Mouse (Mus musculus) frontal cortex, adult 2 months (tissue): ENCODE data around the gene Lgals8. TPM values are rescaled to one million over a fixed set of nuclear protein-coding genes. Genes with fewer than 3 reads are reported as not detected.
A peak's percentile ranks its signal among the peaks of the same experiment; 100 is the strongest.

Source experiments
- DNase-seq, 2 experiments: peaks; one replicate each; pipeline ENCODE4 v3.0.0; 2022; ENCODE audit warnings: low spot score in 1 of 2; ENCODE audit errors: extremely low spot score in 1 of 2
- polyA plus RNA-seq: library from polyadenylated mRNA; depleted of rRNA; stranded (reverse); fragments of >200 nt; gene quantifications from 2 replicates; pipeline ENCODE4 v1.2.3, GENCODE M21; 2012; rRNA removed

Lgals8 gene
- polyA plus RNA-seq, 1 experiment = 39.5 TPM

DNA sequence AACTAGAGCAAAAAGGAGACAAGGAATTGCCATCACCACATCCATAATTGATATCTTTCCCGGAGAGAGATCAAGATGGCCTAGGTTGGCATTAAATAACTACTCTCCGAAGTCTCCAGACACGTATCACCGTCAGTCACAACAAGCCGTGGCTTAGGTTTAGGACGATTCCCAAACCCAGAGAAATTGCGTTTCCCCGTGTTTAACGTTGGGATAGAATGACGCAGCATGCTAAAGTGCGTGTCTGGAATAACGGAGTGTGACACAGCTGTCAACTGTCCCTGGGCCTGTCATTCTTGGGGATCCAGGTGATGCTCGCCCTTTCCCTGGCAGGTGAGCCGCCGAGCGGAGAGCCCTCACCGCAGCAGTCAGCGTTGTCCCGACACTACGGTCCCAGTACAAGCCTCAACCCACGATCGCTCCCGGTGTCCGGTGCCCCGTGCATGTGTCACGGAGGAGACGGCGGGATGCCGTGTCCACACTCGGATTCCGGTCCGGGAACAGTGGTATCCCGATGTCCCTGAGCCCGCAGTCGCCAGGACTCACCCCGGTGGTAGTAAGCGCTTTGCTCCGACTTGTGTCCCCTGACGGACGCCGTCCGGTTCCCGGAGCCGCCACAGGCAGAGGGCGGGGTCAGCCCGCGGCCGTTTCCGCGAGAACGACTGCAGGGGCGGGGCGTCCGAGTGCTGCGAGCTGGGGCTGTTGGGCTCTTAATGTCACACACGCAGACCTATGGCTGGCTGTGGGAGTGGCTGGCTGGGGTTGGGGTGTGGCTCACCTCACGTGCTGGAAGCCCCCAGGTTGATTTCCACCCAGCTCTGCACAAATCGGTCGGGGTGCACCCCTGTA lies 3.6 kb downstream of the Lgals8 start:
- peak; percentile 72 to 88 for DNase-seq

- DNase-seq = peak; percentile 37 to 79
These were observed 4.3 kb downstream of the Lgals8 start for GRCm38 (mm10) chr13:12460443-12460842.

GRCm38 (mm10) chr13:12456711-12457110 lies 8.0 kb downstream of the Lgals8 start:
- DNase-seq = no peak

DNA sequence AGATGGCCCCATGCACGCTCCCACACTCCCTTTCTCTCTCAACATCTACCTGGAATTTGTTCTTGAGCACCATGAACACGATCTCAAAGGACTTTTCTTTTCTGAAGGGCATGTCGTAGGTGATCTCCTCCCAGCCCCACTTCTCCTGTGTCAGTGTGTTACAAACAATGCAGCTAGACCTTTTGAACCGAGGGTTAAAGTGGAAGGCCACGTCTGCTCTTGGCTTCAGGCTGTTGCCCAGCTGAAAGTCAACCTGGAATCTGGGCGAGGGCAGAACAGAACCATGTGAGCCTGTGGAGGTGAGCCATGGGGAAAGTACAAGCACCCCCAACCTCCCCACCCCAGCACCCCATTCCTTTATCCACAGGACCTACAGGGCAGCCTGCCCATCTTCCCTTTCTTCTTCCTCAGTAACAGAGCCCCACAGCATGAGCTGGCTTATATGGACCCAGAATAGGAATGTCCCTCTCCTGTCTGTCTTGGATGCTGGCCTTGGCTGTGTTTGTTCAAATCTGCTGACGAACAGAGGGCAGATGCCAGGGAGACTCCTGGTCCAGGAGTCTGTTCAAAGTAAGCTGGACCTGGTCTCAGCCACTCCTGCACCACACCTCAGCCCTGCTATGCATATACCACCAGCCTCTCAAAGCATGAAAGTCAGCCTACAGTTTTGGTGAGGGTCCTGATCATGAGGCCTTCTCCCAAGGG lies 9.9 kb downstream of the Lgals8 start:
- DNase-seq = no peak

GRCm38 (mm10) chr13:12453150-12453549 lies 11.6 kb downstream of the Lgals8 start:
- DNase-seq = no peak

GRCm38 (mm10) chr13:12442008-12442587 lies 22.6 kb downstream of the Lgals8 start:
- peak; percentile 44 to 65 for DNase-seq

GRCm38 (mm10) chr13:12440813-12441212 lies 23.9 kb downstream of the Lgals8 start:
- DNase-seq = no peak

- DNase-seq = peak in 1 of 2 experiments; percentile 45
These were observed 25.2 kb downstream of the Lgals8 start for GRCm38 (mm10) chr13:12439586-12439985.

- no peak for DNase-seq
These were observed 30.9 kb downstream of the Lgals8 start for GRCm38 (mm10) chr13:12433843-12434242.

DNA sequence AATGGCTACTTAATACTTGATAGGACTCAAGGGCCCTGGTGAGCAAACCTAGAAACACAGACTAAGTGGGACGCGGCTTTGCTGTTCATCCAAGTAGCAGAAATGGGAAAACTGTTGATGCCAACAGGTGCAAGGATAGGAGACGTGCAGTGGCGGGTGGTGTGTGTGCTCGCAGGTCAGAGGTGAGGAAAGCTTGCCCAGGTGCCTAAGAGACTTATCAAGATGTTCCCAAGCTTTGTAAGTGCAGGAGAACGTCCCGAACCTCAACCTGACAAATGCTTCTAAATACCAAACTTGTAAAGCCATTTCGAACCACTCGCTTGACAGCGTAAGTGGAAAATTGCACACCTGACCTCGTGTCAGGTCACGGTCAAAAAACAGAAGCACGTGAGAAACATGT lies 36.2 kb downstream of the Lgals8 start:
- DNase-seq = no peak

GRCm38 (mm10) chr13:12420596-12420995 lies 44.1 kb downstream of the Lgals8 start:
- no peak for DNase-seq

- DNase-seq = peak in 1 of 2 experiments; percentile 10
These were observed 52.7 kb downstream of the Lgals8 start for GRCm38 (mm10) chr13:12412016-12412415.

DNA sequence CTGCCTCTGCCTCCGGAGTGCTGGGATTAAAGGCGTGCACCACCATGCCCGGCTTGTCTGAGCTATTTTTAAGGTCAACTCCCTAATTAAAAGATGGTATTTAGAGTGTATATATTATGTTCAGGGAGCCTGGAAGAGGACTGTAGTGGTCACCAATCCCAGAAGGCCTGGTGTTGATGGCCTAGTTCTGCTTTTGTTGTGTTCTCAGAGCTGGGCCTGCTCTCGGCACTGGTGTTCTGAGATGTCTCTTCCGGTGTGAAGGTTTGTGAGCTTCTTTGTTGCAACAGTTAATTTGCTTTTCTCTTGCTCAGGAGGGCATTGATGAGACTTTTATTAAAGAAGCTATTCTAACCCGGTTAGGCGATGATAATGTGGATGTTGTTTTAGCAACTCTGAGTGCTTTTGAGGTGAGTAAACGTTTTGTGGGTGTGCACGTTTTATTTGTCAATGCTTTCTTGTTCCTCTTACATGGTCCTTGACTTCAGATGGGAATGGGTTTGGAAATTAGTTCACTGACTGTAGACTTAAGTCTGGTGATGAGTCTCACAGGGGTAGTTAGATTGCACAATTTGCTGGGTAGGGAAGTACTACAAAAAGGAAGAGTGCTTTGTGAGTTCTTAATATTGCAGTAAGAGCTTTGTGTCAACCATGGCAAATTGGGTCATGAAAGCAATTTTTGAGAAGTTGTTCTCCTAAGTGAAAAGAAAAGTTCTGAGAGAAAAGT lies 56.2 kb downstream of the Lgals8 start:
- DNase-seq = no peak

GRCm38 (mm10) chr13:12395571-12395970 lies 69.2 kb downstream of the Lgals8 start:
- DNase-seq = no peak

DNA sequence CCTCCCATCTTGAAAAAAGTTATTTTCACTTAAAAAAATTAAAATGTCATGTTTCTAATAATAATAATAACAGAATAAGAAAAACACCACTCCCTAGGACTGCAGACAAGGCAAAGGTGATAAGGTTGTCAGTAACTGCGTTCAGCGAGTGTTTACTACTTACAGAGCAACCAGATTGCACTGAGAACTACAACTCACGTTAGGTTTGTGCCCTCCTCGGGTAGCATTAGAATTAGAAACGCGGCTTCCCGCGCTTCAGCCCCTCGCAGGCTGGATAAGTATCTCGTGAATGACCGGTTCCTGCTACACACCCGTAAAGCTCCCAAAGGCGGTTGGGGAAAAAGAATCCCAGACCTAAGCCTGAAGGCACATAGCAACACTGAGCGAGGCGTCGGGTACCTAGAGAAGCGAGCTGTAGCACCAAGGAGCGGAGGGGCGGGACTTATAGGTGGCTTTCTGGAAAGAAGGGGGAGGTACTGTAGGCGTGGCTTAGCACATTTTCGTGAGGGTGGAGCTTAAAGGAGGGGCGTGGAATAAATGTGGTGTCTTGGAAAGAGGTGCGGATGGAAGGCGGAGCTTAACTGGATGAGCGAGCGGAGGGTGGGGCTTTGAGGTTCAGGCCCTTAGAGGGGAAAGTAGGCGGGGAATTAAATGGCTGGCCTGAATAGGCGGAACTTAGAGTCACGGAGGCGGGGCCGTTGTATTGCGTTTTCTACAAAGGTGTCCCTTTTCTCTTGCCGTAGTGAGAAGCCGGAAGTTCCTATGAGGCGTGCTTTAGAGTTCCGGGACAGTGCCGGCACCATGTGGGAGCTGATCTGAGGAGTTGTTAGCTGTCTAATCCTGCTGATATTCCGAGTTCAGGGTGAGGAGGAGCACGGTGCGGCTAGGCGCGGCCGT lies 69.9 kb downstream of the Lgals8 start, which contains the start of gene Heatr1:
Gene Heatr1 (plus strand): TSS at position 419 of the 897 bp plus-strand sequence.
- DNase-seq = peak; percentile 94 to 98

Other genes starting within 250 kb of the Lgals8 start
- 9.7 and 10.0 TPM in 2 replicates for gene Mtr, start 206.8 kb downstream of the Lgals8 start, polyA plus RNA-seq
- gene Actn2, start 124.2 kb downstream of the Lgals8 start, polyA plus RNA-seq = 25.8 and 26.1 TPM in 2 replicates
- gene Heatr1, start 69.9 kb downstream of the Lgals8 start, polyA plus RNA-seq = 21.7 and 24.8 TPM in 2 replicates
- gene Edaradd, start 55.5 kb upstream of the Lgals8 start, polyA plus RNA-seq = 0.53 and 0.58 TPM in 2 replicates
- 11.6 and 13.0 TPM in 2 replicates for gene Ero1lb, start 100.9 kb upstream of the Lgals8 start, polyA plus RNA-seq